Mouse (Mus musculus) heart, embryonic 14.5 days (tissue): ENCODE measurements around the gene Bckdhb. TPM values are rescaled to one million over a fixed set of nuclear protein-coding genes. Genes with fewer than 3 reads are reported as not detected.
A peak's percentile ranks its signal among the peaks of the same experiment; 100 is the strongest.

Experiments
- ATAC-seq: fragments of 200-750 bp; cut with Nextera tagmentation; 2 replicates; pipeline ENCODE4 v1.8.0; 2017; ENCODE audit warnings: low read depth, moderate TSS enrichment; ENCODE audit not compliant: insufficient number of reproducible peaks, insufficient read depth, low FRiP score
- H3K27ac ChIP-seq, 2 experiments: fragments of 200-500 bp in 1 of 2; fragments of 300-500 bp in 1 of 2; sonication (generic) in 1 of 2; replicated peaks in 1 of 2; 2 replicates each; pipeline ENCODE4 v1.5.1; 2012 to 2014; ENCODE audit warnings: low read depth in 2 of 2, low read length in 2 of 2, control low read depth in 1 of 2, mild to moderate bottlenecking in 1 of 2, mixed read lengths in 1 of 2; ENCODE audit not compliant: control insufficient read depth in 1 of 2, insufficient read depth in 1 of 2
- H3K27me3 ChIP-seq: fragments of 300-500 bp; sonication (generic); 2 replicates; pipeline ENCODE4 v1.6.1; 2014; ENCODE audit warnings: mild to moderate bottlenecking, low read length, control low read depth; ENCODE audit not compliant: control insufficient read depth, insufficient read depth
- H3K36me3 ChIP-seq: fragments of 300-500 bp; sonication (generic); 2 replicates; pipeline ENCODE4 v1.6.1; 2014; ENCODE audit warnings: mild to moderate bottlenecking, control low read depth, low read length, mixed read lengths; ENCODE audit not compliant: control insufficient read depth, insufficient read depth
- H3K4me1 ChIP-seq, 2 experiments: fragments of 200-500 bp in 1 of 2; fragments of 300-500 bp in 1 of 2; sonication (generic) in 1 of 2; 2 replicates each; pipeline ENCODE4 v1.6.1; 2012 to 2014; ENCODE audit warnings: low read length in 2 of 2, control low read depth in 1 of 2, mixed read lengths in 1 of 2; ENCODE audit not compliant: control insufficient read depth in 2 of 2, insufficient read depth in 2 of 2
- H3K4me2 ChIP-seq: fragments of 300-500 bp; sonication (generic); 2 replicates; pipeline ENCODE4 v1.6.1; 2014; ENCODE audit warnings: mild to moderate bottlenecking, low read length
- H3K4me3 ChIP-seq, 2 experiments: fragments of 200-500 bp in 1 of 2; fragments of 300-500 bp in 1 of 2; sonication (generic) in 1 of 2; 2 replicates each; pipeline ENCODE4 v1.5.1; 2012 to 2014; ENCODE audit warnings: low read length in 2 of 2, mild to moderate bottlenecking in 2 of 2, control low read depth in 1 of 2, low read depth in 1 of 2, moderate library complexity in 1 of 2; ENCODE audit not compliant: control insufficient read depth in 1 of 2, insufficient read depth in 1 of 2
- H3K9ac ChIP-seq: fragments of 300-500 bp; sonication (generic); 2 replicates; pipeline ENCODE4 v1.6.1; 2014; ENCODE audit warnings: mild to moderate bottlenecking, low read length
- H3K9me3 ChIP-seq: fragments of 300-500 bp; sonication (generic); 2 replicates; pipeline ENCODE4 v1.6.1; 2016; ENCODE audit warnings: low read length, control low read depth; ENCODE audit not compliant: control insufficient read depth
- WGBS: fragments of 180-500 bp; shearing (Covaris S2); extraction: QIAGEN DNeasy Blood & Tissue Kit; methylation state at CpG from one replicate; pipeline ENCODE4 v1.1.7; 2014; 5-methylcytosine and 5-hydroxymethylcytosine counted together
- polyA plus RNA-seq: library from polyadenylated mRNA; unstranded; fragments of >200 nt; fragmentation: Nextera tagmentation; extraction: Ambion mirVana; gene quantifications from 2 replicates; pipeline ENCODE4 v1.2.1, GENCODE M21; 2014

Bckdhb gene
- polyA plus RNA-seq, 1 experiment from 2014 or later, result 56.4 TPM

DNA sequence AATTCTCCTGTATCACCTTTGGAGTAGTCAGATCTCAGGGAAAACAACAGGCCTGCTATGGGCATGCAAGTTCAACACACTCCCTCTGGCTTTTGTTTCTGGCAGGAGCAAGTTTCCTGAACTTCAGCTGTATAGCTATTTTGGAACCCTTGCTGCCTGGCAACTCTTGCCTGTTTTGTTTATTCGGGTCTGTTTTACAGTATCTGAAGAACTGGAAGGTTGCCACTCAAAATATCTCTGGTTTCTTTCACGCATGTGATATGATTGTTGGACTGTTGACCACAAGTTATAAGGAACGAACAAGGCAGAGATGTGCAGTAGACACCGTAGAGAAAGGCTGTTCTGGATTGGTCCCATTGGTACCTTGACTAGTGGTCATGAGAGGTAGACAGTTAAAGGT is 39.4 kb downstream of the Bckdhb start:
- Histone ChIP-seq H3K36me3 (no peaks in the 10 kb centered on the region), H3K4me3 (no peak overlapping the region), H3K27me3 (no peaks in the 10 kb centered on the region), H3K9ac (no peak overlapping the region), H3K4me1 (peaks cover 7 to 21% of the 10 kb centered on the region in 2 experiments), H3K9me3 (no peaks in the 10 kb centered on the region), H3K27ac (peak overlapping the region; percentile 15 to 35; a peak in 2 of 4 replicates), H3K4me2 (no peak overlapping the region)
- ATAC-seq, result peak; percentile 62; the same call in 1 of the 2 replicates
- 35% methylated on average over 4 of the region's 4 CpGs for WGBS

- Histone ChIP-seq H3K4me1 (peaks cover 4 to 15% of the 10 kb centered on the region in 2 experiments), H3K27ac (no peak overlapping the region), H3K9me3 (no peaks in the 10 kb centered on the region), H3K36me3 (no peaks in the 10 kb centered on the region), H3K4me3 (no peak overlapping the region), H3K9ac (no peak overlapping the region), H3K4me2 (no peak overlapping the region), H3K27me3 (no peaks in the 10 kb centered on the region)
- WGBS, result 85% methylated on average over 9 of the region's 9 CpGs
- ATAC-seq, result no peak
Observed at GRCm38 (mm10) chr9:83967439-83968050, 42.6 kb downstream of the Bckdhb start.

- Histone ChIP-seq H3K9me3 (no peaks in the 10 kb centered on the region), H3K27me3 (no peaks in the 10 kb centered on the region), H3K9ac (no peak overlapping the region), H3K27ac (no peak overlapping the region), H3K4me2 (no peak overlapping the region), H3K4me3 (no peak overlapping the region), H3K4me1 (peaks cover 0 to 5% of the 10 kb centered on the region in 2 experiments; a peak in 3 of 4 replicates), H3K36me3 (no peaks in the 10 kb centered on the region)
- WGBS, result 65% methylated on average over 7 of the region's 7 CpGs
- no peak for ATAC-seq
Observed at GRCm38 (mm10) chr9:83969326-83969725, 44.4 kb downstream of the Bckdhb start.

DNA sequence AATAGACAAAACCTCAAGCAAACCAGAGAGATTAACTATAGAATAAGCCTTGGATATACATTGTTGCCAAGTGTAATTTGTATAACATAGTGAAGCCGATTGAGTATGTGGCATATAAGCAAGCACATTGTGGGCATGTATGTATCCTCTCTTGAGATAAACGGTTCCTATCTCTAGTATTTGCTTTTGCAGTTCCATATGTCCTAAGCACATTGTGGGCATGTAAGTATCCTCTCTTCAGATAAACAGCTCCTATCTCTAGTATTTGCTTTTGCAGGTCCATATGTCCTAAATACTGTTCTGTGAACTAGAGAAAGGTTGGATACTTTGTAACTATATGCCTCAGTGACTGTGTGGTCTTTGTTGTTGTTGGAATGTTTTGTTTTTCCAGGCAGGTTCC is 48.5 kb downstream of the Bckdhb start:
- WGBS, result 67% methylated on average over 2 of the region's 2 CpGs
- H3K36me3 ChIP-seq, result no peaks in the 10 kb centered on the region

GRCm38 (mm10) chr9:83975811-83976210 is 50.9 kb downstream of the Bckdhb start:
- Histone ChIP-seq H3K9ac (no peak overlapping the region), H3K27ac (no peak overlapping the region), H3K4me1 (no peaks in the 10 kb centered on the region), H3K27me3 (no peaks in the 10 kb centered on the region), H3K4me2 (no peak overlapping the region), H3K9me3 (no peaks in the 10 kb centered on the region), H3K4me3 (no peak overlapping the region), H3K36me3 (no peaks in the 10 kb centered on the region)
- WGBS, result 59% methylated on average over 2 of the region's 2 CpGs
- ATAC-seq, result no peak

More for the DNA sequence above, 48.5 kb downstream of the Bckdhb start:
- Histone ChIP-seq H3K9me3 (no peaks in the 10 kb centered on the region), H3K4me3 (no peak overlapping the region), H3K4me2 (no peak overlapping the region), H3K9ac (no peak overlapping the region), H3K27ac (no peak overlapping the region), H3K27me3 (no peaks in the 10 kb centered on the region), H3K4me1 (no peaks in the 10 kb centered on the region)
- no peak for ATAC-seq

DNA sequence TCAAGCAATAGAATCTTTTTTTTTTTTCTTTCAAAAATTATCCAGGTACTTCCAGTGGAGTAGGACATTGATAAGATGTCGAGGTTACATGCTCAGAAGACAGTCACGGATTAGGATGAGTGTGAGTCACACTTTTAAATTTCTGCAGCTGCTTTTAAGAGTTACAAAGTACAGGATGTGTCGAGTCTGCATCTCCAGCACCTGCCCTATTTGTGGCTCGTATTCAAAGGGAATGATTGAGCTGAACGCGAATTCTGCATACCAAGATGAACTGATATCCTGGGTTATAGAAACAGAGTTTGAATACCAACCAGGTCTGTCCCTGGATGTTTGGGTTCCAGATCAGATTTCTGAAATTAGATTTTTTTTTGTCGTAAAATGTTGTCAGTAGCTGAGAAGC is 56.3 kb downstream of the Bckdhb start:
- Histone ChIP-seq H3K9ac (no peak overlapping the region), H3K4me2 (no peak overlapping the region), H3K27ac (no peak overlapping the region), H3K27me3 (no peaks in the 10 kb centered on the region), H3K4me1 (no peaks in the 10 kb centered on the region), H3K4me3 (no peak overlapping the region), H3K9me3 (no peaks in the 10 kb centered on the region), H3K36me3 (no peaks in the 10 kb centered on the region)
- WGBS, result 44% methylated on average over 7 of the region's 7 CpGs
- ATAC-seq, result no peak

GRCm38 (mm10) chr9:84008961-84009360 is 84.0 kb downstream of the Bckdhb start:
- Histone ChIP-seq H3K9me3 (peaks cover 7% of the 10 kb centered on the region), H3K9ac (no peak overlapping the region), H3K36me3 (peaks cover 4% of the 10 kb centered on the region; the same call in 1 of the 2 replicates), H3K4me3 (no peak overlapping the region), H3K27ac (no peak overlapping the region), H3K27me3 (no peaks in the 10 kb centered on the region), H3K4me2 (no peak overlapping the region), H3K4me1 (no peaks in the 10 kb centered on the region)
- no peak for ATAC-seq
- 87% methylated on average over 2 of the region's 2 CpGs for WGBS

GRCm38 (mm10) chr9:84011146-84011545 is 86.2 kb downstream of the Bckdhb start:
- H3K4me2 ChIP-seq, result no peak overlapping the region
- no peak overlapping the region for H3K9ac ChIP-seq
- H3K9me3 ChIP-seq, result no peaks in the 10 kb centered on the region
- ATAC-seq, result no peak
- no peak overlapping the region for H3K27ac ChIP-seq
- no peaks in the 10 kb centered on the region for H3K27me3 ChIP-seq
- no peak overlapping the region for H3K4me3 ChIP-seq
- no peaks in the 10 kb centered on the region for H3K36me3 ChIP-seq
- H3K4me1 ChIP-seq, result no peaks in the 10 kb centered on the region
